Mouse (Mus musculus): Measurements from ENCODE around the gene Gxylt1. TPM values are rescaled to one million over a fixed set of nuclear protein-coding genes. Genes with fewer than 3 reads are reported as not detected.
"Not testable (repeated sequence)": the region's sequence is repeated elsewhere in the genome, so short reads cannot be mapped to it uniquely, and the experiment has no call there.

Gene Gxylt1
- polyA plus RNA-seq (2015; fragmentation: Nextera tagmentation; extraction: Ambion mirVana), result 7.0 and 8.5 TPM in 2 replicates

- peak within 1 kb of the TSS; percentile 99 for H3K4me2 ChIP-seq
- no peaks in the 10 kb centered on the region for H3K27me3 ChIP-seq (replicated peaks)
- under 1% methylated on average over 62 of the region's 93 CpGs for WGBS
Observed at GRCm38 (mm10) chr15:93274679-93275583, at the start of gene Gxylt1. TSS of gene Gxylt1 (minus strand) at chr15:93275179.

DNA sequence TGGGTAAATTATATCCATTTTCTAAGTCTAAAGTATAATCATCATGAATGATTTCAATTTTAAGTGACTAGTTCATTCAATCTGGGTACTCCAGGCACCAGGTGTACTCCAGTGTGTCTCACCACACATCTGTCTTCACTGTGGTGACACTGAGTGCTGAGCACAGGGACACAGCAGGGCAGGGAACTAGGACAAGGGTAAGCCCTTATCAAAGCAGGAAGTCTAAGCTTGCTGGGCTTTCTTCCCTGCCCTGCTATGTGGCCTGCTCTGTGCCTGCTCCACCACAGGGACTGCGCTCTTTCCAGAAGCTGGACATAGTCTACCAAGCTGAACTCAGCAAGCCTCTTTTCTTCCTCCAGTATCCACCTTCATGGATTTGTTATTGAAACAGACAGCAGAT, 43.8 kb upstream of the Gxylt1 start:
- H3K9me3 ChIP-seq, result no peaks in the 10 kb centered on the region
- no peak for ATAC-seq (ENCODE audit: extremely low read depth, insufficient number of reproducible peaks, low FRiP score, low TSS enrichment)
- no peak overlapping the region for H3K4me3 ChIP-seq
- peaks cover 19% of the 10 kb centered on the region for H3K4me1 ChIP-seq
- 0 out of 2 replicates have a peak overlapping the region, but pooled peaks have one; percentile 41 for H3K27ac ChIP-seq (replicated peaks)
- no peaks in the 10 kb centered on the region for H3K27me3 ChIP-seq (replicated peaks)
- H3K4me2 ChIP-seq, result no peak overlapping the region
- no peak overlapping the region for H3K9ac ChIP-seq
- H3K36me3 ChIP-seq, result peaks cover 4% of the 10 kb centered on the region; the same call in 1 of the 2 replicates
- WGBS, result 71% methylated on average over 1 of the region's 1 CpGs

More at GRCm38 (mm10) chr15:93274679-93275583, at the start of gene Gxylt1:
- peak within 1 kb of the TSS; percentile 88 for H3K27ac ChIP-seq (replicated peaks)
- peak within 1 kb of the TSS; percentile 82 for H3K4me3 ChIP-seq
- peak within 1 kb of the TSS; percentile 93 for H3K9ac ChIP-seq
- peaks cover 39% of the 10 kb centered on the region for H3K4me1 ChIP-seq
- peaks cover 11% of the 10 kb centered on the region for H3K36me3 ChIP-seq
- no peaks in the 10 kb centered on the region for H3K9me3 ChIP-seq
- peak; percentile 99 for ATAC-seq (ENCODE audit: extremely low read depth, insufficient number of reproducible peaks, low FRiP score, low TSS enrichment)

DNA sequence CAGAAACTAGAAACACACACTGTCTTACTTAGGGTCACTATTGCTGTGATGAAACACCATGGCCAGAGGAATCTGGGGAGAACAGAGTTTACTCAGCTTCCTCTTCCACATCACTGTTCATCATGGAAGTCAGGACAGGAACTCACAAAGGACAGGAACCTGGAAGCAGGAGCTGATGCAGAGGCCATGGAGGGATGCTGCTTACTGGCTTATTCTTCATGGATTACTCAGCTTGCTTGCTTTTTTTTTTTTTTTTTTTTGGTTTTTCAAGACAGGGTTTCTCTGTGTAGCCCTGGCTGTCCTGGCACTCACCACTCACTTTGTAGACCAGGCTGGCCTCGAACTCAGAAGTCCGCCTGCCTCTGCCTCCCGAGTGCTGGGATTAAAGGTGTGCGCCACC, 35.3 kb upstream of the Gxylt1 start:
- not testable (repeated sequence) for H3K9ac ChIP-seq; H3K9me3 ChIP-seq; H3K27me3 ChIP-seq (replicated peaks); ATAC-seq (ENCODE audit: extremely low read depth, insufficient number of reproducible peaks, low FRiP score, low TSS enrichment); H3K4me2 ChIP-seq; H3K27ac ChIP-seq (replicated peaks); H3K4me1 ChIP-seq; H3K4me3 ChIP-seq
- WGBS, result 95% methylated on average over 4 of the region's 4 CpGs
- peaks cover 11% of the 10 kb centered on the region for H3K36me3 ChIP-seq

DNA sequence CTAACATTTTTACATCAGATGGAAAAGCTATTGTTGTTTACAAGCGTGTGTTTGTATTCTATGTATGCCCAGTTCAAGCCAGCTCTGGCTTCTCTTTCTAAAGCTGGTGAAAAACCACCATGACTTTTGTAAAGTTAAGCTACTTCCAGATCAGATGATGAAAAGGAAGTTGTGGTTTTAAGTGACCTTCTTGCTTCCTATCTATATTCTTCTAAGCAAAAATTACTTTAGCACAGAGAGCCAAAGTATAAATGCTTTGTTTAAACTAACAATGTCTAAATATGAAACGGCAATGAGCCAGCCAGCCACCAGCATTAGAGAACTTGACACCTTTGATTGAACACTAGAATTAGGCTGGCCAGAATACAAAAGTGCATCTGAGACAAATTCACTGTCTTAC, 23.2 kb upstream of the Gxylt1 start:
- H3K4me3 ChIP-seq, result no peak overlapping the region
- H3K27ac ChIP-seq (replicated peaks), result no peak overlapping the region
- H3K9ac ChIP-seq, result no peak overlapping the region
- H3K36me3 ChIP-seq, result peaks cover under 1% of the 10 kb centered on the region; the same call in 1 of the 2 replicates
- H3K9me3 ChIP-seq, result no peaks in the 10 kb centered on the region
- no peak for ATAC-seq (ENCODE audit: extremely low read depth, insufficient number of reproducible peaks, low FRiP score, low TSS enrichment)
- 72% methylated on average over 2 of the region's 2 CpGs for WGBS
- no peak overlapping the region for H3K4me2 ChIP-seq
- H3K27me3 ChIP-seq (replicated peaks), result no peaks in the 10 kb centered on the region
- peaks cover 33% of the 10 kb centered on the region for H3K4me1 ChIP-seq

GRCm38 (mm10) chr15:93294483-93294882, 19.5 kb upstream of the Gxylt1 start:
- H3K4me1 ChIP-seq, result peaks cover 26% of the 10 kb centered on the region
- no peak overlapping the region for H3K4me3 ChIP-seq
- peaks cover 11% of the 10 kb centered on the region for H3K36me3 ChIP-seq
- WGBS, result 73% methylated on average over 11 of the region's 11 CpGs
- H3K27me3 ChIP-seq (replicated peaks), result no peaks in the 10 kb centered on the region
- H3K27ac ChIP-seq (replicated peaks), result no peak overlapping the region
- ATAC-seq (ENCODE audit: extremely low read depth, insufficient number of reproducible peaks, low FRiP score, low TSS enrichment), result no peak
- no peak overlapping the region for H3K9ac ChIP-seq
- H3K4me2 ChIP-seq, result no peak overlapping the region
- no peaks in the 10 kb centered on the region for H3K9me3 ChIP-seq

DNA sequence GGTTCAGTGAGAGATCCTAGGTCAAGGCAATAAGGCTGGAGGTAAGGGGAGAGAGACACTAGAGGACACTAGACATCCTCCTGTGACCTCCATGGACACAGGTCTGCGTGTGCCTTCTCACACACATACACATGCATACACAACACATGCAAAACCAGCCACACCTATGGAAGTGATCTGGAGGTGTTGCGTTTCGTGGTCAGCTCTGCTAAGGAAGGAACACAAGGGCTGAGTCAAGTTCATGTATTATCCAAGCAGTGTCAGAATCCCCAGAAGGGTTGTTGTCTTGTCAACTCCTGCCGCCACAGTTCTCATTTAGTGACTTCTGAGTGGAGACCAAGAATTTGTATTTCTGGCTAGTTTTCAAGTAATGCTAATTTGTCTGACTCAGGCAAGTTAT, 13.3 kb upstream of the Gxylt1 start:
- Histone ChIP-seq H3K27ac (replicated peaks) (no peak overlapping the region), H3K4me1 (no peaks in the 10 kb centered on the region), H3K4me2 (no peak overlapping the region), H3K9ac (no peak overlapping the region), H3K9me3 (no peaks in the 10 kb centered on the region), H3K4me3 (no peak overlapping the region), H3K27me3 (replicated peaks) (no peaks in the 10 kb centered on the region), H3K36me3 (peaks cover 39% of the 10 kb centered on the region)
- WGBS, result 81% methylated on average over 4 of the region's 4 CpGs
- ATAC-seq (ENCODE audit: extremely low read depth, insufficient number of reproducible peaks, low FRiP score, low TSS enrichment), result no peak

GRCm38 (mm10) chr15:93287628-93288027, 12.6 kb upstream of the Gxylt1 start:
- WGBS, result 67% methylated on average over 2 of the region's 2 CpGs
- Histone ChIP-seq H3K4me3 (no peak overlapping the region), H3K4me2 (no peak overlapping the region), H3K36me3 (peaks cover 44% of the 10 kb centered on the region), H3K9me3 (no peaks in the 10 kb centered on the region), H3K9ac (no peak overlapping the region), H3K27me3 (replicated peaks) (no peaks in the 10 kb centered on the region), H3K27ac (replicated peaks) (no peak overlapping the region), H3K4me1 (no peaks in the 10 kb centered on the region)
- no peak for ATAC-seq (ENCODE audit: extremely low read depth, insufficient number of reproducible peaks, low FRiP score, low TSS enrichment)

DNA sequence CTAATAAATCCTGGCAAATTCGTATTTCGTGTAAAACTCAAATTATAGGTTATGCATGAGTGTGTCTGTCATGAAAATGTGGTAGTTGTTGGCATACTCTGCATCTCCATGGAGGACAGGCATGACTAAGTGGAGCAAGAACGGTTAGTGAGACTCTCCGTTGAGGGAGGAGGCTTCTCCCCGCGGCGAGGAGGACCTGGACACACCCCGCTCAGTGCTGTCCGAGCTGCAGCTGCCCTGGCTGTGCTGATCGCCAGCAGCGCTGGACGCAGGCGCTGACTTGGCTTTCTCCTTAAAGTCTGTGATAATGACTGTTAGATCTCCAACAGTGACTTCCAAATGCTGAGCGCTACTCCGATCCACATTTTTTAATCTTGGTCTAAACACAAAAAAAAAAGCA, 10.3 kb upstream of the Gxylt1 start:
- 77% methylated on average over 15 of the region's 15 CpGs for WGBS
- no peaks in the 10 kb centered on the region for H3K9me3 ChIP-seq

DNA sequence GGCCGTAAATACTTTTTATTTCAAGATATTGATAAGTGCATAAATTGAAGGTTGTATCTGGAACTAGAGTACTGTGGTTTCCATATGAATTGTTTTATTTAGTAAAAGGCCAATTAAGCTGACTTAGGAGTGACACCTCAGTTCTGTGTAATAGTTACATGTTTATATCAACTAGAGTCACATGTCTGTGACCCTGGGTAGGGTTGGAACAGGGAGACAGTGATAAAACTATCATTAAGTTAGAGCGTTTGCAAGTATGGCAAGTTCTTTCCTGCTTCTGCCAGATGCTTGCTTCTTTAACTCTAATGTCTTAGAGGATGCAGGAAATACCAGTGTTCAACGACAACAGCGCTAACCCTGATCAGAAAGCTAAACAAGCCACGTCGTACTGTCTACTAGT, 9.3 kb upstream of the Gxylt1 start:
- Histone ChIP-seq H3K9ac (no peak overlapping the region), H3K27me3 (replicated peaks) (no peaks in the 10 kb centered on the region), H3K36me3 (peaks cover 58% of the 10 kb centered on the region), H3K4me3 (no peak overlapping the region), H3K9me3 (no peaks in the 10 kb centered on the region), H3K27ac (replicated peaks) (no peak overlapping the region), H3K4me2 (no peak overlapping the region), H3K4me1 (no peaks in the 10 kb centered on the region)
- no peak for ATAC-seq (ENCODE audit: extremely low read depth, insufficient number of reproducible peaks, low FRiP score, low TSS enrichment)
- WGBS, result 79% methylated on average over 6 of the region's 6 CpGs

More for the DNA sequence above, 10.3 kb upstream of the Gxylt1 start:
- no peak overlapping the region for H3K27ac ChIP-seq (replicated peaks)
- no peak overlapping the region for H3K4me3 ChIP-seq
- no peaks in the 10 kb centered on the region for H3K27me3 ChIP-seq (replicated peaks)
- H3K4me2 ChIP-seq, result no peak overlapping the region
- ATAC-seq (ENCODE audit: extremely low read depth, insufficient number of reproducible peaks, low FRiP score, low TSS enrichment), result no peak
- H3K36me3 ChIP-seq, result peaks cover 61% of the 10 kb centered on the region
- no peak overlapping the region for H3K9ac ChIP-seq
- no peaks in the 10 kb centered on the region for H3K4me1 ChIP-seq

GRCm38 (mm10) chr15:93283349-93283748, 8.4 kb upstream of the Gxylt1 start:
- Histone ChIP-seq H3K36me3 (peaks cover 52% of the 10 kb centered on the region), H3K4me2 (no peak overlapping the region)
- no peak for ATAC-seq (ENCODE audit: extremely low read depth, insufficient number of reproducible peaks, low FRiP score, low TSS enrichment)

DNA sequence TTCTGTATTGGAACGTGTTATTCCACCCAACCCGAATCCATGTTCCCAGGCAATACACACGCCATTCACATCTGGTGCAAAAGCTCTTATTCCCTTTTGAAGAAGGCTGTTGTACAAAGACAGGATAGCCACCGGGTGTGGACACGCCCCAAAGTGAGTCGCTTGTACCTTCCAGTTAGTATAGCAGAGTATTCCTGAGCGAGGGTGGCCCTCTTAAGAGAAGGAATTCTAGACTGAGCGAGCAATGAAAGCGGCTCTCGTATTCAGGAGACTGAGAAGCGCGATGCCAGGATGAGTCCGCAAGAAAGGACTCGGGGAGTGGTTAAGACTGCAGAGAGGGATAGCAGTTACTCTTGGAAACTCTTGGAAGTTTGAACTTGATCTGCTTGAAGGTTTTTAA, 1.3 kb upstream of the Gxylt1 start:
- H3K9ac ChIP-seq, result peak overlapping the region; percentile 76

More at GRCm38 (mm10) chr15:93283349-93283748, 8.4 kb upstream of the Gxylt1 start:
- Histone ChIP-seq H3K27me3 (replicated peaks) (no peaks in the 10 kb centered on the region), H3K9ac (no peak overlapping the region), H3K9me3 (no peaks in the 10 kb centered on the region), H3K4me1 (no peaks in the 10 kb centered on the region), H3K4me3 (no peak overlapping the region), H3K27ac (replicated peaks) (no peak overlapping the region)
- WGBS, result 77% methylated on average over 11 of the region's 11 CpGs

More for the DNA sequence above, 1.3 kb upstream of the Gxylt1 start:
- Histone ChIP-seq H3K27me3 (replicated peaks) (no peaks in the 10 kb centered on the region), H3K27ac (replicated peaks) (peak overlapping the region; percentile 82), H3K36me3 (peaks cover 19% of the 10 kb centered on the region), H3K4me3 (peak overlapping the region; percentile 82), H3K4me1 (peaks cover 35% of the 10 kb centered on the region), H3K9me3 (no peaks in the 10 kb centered on the region), H3K4me2 (peak overlapping the region; percentile 99)
- no peak for ATAC-seq (ENCODE audit: extremely low read depth, insufficient number of reproducible peaks, low FRiP score, low TSS enrichment)
- 5% methylated on average over 14 of the region's 14 CpGs for WGBS

Data from heart, embryonic 13.5 days (tissue).